Mouse (Mus musculus) embryonic facial prominence, embryonic 11.5 days (tissue): ENCODE results near the gene Gm20388. TPM values are rescaled to one million over a fixed set of nuclear protein-coding genes. Genes with fewer than 3 reads are reported as not detected.
"Not testable (repeated sequence)": the region's sequence is repeated elsewhere in the genome, so short reads cannot be mapped to it uniquely, and the experiment has no call there.

Experiments used
- ATAC-seq: fragments of 200-750 bp; cut with Nextera tagmentation; replicated peaks from 2 replicates; pipeline ENCODE4 v1.8.0; 2017; ENCODE audit warnings: low read depth; ENCODE audit not compliant: insufficient number of reproducible peaks, low FRiP score, low TSS enrichment
- DNase-seq: peaks from one replicate; pipeline ENCODE4 v3.0.0-alpha.2; 2015; ENCODE audit warnings: low spot score
- H3K27ac ChIP-seq: fragments of 300-500 bp; sonication (generic); replicated peaks from 2 replicates; pipeline ENCODE4 v1.5.1; 2014; ENCODE audit warnings: mild to moderate bottlenecking, low read depth, low read length, control low read depth
- H3K27me3 ChIP-seq: fragments of 300-500 bp; sonication (generic); 2 replicates; pipeline ENCODE4 v1.6.1; 2014; ENCODE audit warnings: mild to moderate bottlenecking, low read length, moderate library complexity, mixed read lengths; ENCODE audit not compliant: control insufficient read depth, insufficient read depth
- H3K36me3 ChIP-seq: fragments of 300-500 bp; sonication (generic); replicated peaks from 2 replicates; pipeline ENCODE4 v1.6.1; 2014; ENCODE audit warnings: low read depth, mild to moderate bottlenecking, low read length, moderate library complexity, mixed read lengths; ENCODE audit not compliant: control insufficient read depth, insufficient read depth
- H3K4me1 ChIP-seq: fragments of 300-500 bp; sonication (generic); 2 replicates; pipeline ENCODE4 v1.6.1; 2014; ENCODE audit warnings: low read length, mixed read lengths; ENCODE audit not compliant: control insufficient read depth, insufficient read depth
- H3K4me2 ChIP-seq: fragments of 300-500 bp; sonication (generic); 2 replicates; pipeline ENCODE4 v1.6.1; 2014; ENCODE audit warnings: low read depth, mild to moderate bottlenecking, control low read depth, low read length, moderate library complexity
- H3K4me3 ChIP-seq: fragments of 300-500 bp; sonication (generic); 2 replicates; pipeline ENCODE4 v1.5.1; 2014; ENCODE audit warnings: low read depth, low read length, control low read depth
- H3K9ac ChIP-seq: fragments of 300-500 bp; sonication (generic); replicated peaks from 2 replicates; pipeline ENCODE4 v1.6.1; 2014; ENCODE audit warnings: mild to moderate bottlenecking, control low read depth, low read length
- H3K9me3 ChIP-seq: fragments of 300-500 bp; sonication (generic); replicated peaks from 2 replicates; pipeline ENCODE4 v1.6.1; 2016; ENCODE audit warnings: mild to moderate bottlenecking, low read length, inconsistent platforms, mixed read lengths; ENCODE audit not compliant: control insufficient read depth
- WGBS: fragments of 180-500 bp; shearing (Covaris S2); extraction: QIAGEN DNeasy Blood & Tissue Kit; methylation state at CpG from one replicate; pipeline ENCODE4 v1.1.7; 2014; 5-methylcytosine and 5-hydroxymethylcytosine counted together
- polyA plus RNA-seq: library from polyadenylated mRNA; unstranded; fragments of >200 nt; fragmentation: Nextera tagmentation; extraction: Ambion mirVana; gene quantifications from 2 replicates; pipeline ENCODE4 v1.2.1, GENCODE M21; 2014

Gene Gm20388
- polyA plus RNA-seq, 1 experiment from 2014 or later = 3.1 TPM

- H3K36me3 ChIP-seq = no peaks in the 10 kb centered on the region
- no peaks in the 10 kb centered on the region for H3K27me3 ChIP-seq
- DNase-seq (no peak), ATAC-seq (no peak)
- no peak overlapping the region for H3K4me2 ChIP-seq
- no peak overlapping the region for H3K27ac ChIP-seq
- no peak overlapping the region for H3K4me3 ChIP-seq
- H3K9me3 ChIP-seq = peaks cover 11% of the 10 kb centered on the region
- no peak overlapping the region for H3K9ac ChIP-seq
- H3K4me1 ChIP-seq = no peaks in the 10 kb centered on the region
- WGBS = 93% methylated on average over 27 of the region's 27 CpGs
These were observed 3516.2 kb downstream of the Gm20388 start for GRCm38 (mm10) chr8:123426511-123427509.

DNA sequence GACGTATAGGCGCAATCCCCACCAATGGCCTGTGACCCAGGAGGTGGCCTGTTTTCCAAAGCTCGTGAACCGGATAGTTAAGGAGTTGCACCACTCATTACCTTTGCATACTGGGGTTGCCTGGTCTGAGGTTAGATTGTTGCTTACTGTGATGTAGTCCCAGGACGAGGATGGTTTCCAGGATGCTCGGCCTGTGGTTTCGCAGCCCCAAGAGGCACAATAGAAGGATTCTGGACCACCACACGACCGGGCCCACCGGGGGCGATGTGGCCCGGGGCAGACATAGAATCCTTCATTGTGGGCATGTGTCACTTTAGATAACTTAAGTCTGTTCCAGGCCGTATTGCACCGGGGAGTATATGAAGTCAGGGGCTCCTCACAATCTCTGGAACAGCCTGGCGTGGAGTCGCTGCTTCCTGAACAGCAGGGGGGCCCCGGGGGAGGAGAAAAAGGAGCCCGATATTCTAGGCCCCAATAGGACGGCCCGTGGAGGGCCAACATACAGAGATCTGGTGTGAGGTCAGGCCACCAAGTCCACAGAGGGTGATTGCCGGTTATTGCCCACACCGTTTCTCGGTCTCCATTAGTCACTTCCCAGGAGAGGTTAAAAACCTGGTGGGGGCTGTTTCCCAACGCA, 3517.1 kb downstream of the Gm20388 start:
- no peak overlapping the region for H3K27ac ChIP-seq
- no peak overlapping the region for H3K9ac ChIP-seq
- no peak overlapping the region for H3K4me2 ChIP-seq
- peaks cover 11% of the 10 kb centered on the region for H3K9me3 ChIP-seq
- no peaks in the 10 kb centered on the region for H3K36me3 ChIP-seq
- DNase-seq = no peak
- H3K27me3 ChIP-seq = no peaks in the 10 kb centered on the region
- H3K4me3 ChIP-seq = no peak overlapping the region
- H3K4me1 ChIP-seq = no peaks in the 10 kb centered on the region
- no peak for ATAC-seq
- 95% methylated on average over 24 of the region's 24 CpGs for WGBS

DNA sequence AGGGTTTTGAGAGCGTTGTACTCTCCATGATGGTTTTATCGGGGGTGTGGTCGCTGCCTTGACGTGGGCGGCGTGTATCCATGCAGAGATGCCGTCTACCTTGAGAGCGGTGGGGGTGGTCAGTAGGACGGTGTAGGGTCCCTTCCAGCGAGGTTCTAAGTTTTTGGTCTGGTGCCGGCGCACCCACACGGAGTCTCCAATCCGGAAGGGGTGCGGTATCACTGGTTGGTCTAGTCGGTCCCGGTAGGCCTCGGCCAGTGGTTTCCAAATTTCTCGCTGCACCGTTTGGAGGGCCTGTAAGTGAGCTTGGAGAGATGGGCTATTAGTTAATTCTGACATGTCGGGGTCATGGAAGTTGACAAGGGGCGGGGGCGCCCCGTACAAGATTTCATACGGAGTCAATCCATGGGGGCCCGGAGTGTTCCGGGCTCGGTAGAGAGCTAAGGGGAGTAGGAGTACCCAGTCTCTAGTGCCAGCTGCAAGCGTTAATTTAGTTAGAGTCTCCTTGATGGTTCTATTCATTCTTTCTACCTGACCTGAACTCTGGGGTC, 3517.8 kb downstream of the Gm20388 start:
- Histone ChIP-seq H3K4me2 (no peak overlapping the region), H3K36me3 (no peaks in the 10 kb centered on the region), H3K9ac (no peak overlapping the region), H3K4me3 (no peak overlapping the region), H3K27ac (no peak overlapping the region), H3K9me3 (peaks cover 11% of the 10 kb centered on the region), H3K27me3 (no peaks in the 10 kb centered on the region), H3K4me1 (no peaks in the 10 kb centered on the region)
- no peak for ATAC-seq
- WGBS = 98% methylated on average over 29 of the region's 29 CpGs
- no peak for DNase-seq

GRCm38 (mm10) chr8:123428939-123429721, 3518.5 kb downstream of the Gm20388 start:
- H3K27me3 ChIP-seq = no peaks in the 10 kb centered on the region
- H3K4me3 ChIP-seq = no peak overlapping the region
- peaks cover 11% of the 10 kb centered on the region for H3K9me3 ChIP-seq
- DNase-seq = no peak
- H3K4me1 ChIP-seq = no peaks in the 10 kb centered on the region
- H3K9ac ChIP-seq = no peak overlapping the region
- H3K36me3 ChIP-seq = no peaks in the 10 kb centered on the region
- WGBS = 95% methylated on average over 23 of the region's 23 CpGs
- no peak overlapping the region for H3K4me2 ChIP-seq
- H3K27ac ChIP-seq = no peak overlapping the region
- ATAC-seq = no peak

DNA sequence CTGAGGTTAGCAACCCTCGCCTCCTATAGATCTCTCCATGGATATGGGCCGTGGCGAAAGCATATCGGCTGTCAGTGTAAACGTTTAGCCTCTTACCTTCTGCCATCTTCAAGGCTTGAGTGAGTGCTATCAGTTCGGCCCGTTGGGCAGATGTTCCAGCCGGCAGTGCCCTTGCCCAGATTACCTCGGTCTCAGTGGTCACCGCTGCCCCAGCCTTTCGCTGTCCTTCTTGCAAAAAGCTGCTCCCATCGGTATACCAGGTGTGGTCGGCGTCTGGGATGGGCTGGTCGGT, 3519.0 kb downstream of the Gm20388 start:
- not testable (repeated sequence) for DNase-seq, H3K4me3 ChIP-seq, H3K9ac ChIP-seq, H3K27ac ChIP-seq, H3K27me3 ChIP-seq, H3K4me2 ChIP-seq, H3K36me3 ChIP-seq, H3K4me1 ChIP-seq, ATAC-seq
- peaks cover 11% of the 10 kb centered on the region for H3K9me3 ChIP-seq
- WGBS = 97% methylated on average over 15 of the region's 15 CpGs

DNA sequence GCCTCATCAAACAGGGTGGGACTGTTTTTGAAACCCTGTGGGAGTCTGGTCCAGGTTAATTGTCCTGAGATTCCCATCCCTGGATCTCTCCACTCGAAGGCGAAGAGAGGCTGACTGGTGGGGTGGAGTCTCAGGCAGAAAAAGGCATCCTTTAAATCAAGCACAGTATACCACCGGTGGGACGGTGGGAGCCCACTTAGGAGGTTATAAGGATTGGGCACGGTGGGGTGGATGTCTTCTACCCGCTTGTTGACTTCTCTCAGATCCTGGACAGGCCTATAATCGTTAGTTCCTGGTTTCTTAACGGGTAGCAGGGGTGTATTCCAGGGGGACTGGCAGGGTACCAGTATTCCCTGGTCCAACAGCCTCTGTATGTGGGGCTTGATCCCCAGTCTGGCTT, 3520.3 kb downstream of the Gm20388 start:
- not testable (repeated sequence) for ATAC-seq, H3K4me2 ChIP-seq, DNase-seq, H3K36me3 ChIP-seq, H3K4me1 ChIP-seq, H3K27me3 ChIP-seq, H3K9ac ChIP-seq, H3K27ac ChIP-seq, H3K4me3 ChIP-seq
- 89% methylated on average over 7 of the region's 8 CpGs for WGBS
- peaks cover 11% of the 10 kb centered on the region for H3K9me3 ChIP-seq

DNA sequence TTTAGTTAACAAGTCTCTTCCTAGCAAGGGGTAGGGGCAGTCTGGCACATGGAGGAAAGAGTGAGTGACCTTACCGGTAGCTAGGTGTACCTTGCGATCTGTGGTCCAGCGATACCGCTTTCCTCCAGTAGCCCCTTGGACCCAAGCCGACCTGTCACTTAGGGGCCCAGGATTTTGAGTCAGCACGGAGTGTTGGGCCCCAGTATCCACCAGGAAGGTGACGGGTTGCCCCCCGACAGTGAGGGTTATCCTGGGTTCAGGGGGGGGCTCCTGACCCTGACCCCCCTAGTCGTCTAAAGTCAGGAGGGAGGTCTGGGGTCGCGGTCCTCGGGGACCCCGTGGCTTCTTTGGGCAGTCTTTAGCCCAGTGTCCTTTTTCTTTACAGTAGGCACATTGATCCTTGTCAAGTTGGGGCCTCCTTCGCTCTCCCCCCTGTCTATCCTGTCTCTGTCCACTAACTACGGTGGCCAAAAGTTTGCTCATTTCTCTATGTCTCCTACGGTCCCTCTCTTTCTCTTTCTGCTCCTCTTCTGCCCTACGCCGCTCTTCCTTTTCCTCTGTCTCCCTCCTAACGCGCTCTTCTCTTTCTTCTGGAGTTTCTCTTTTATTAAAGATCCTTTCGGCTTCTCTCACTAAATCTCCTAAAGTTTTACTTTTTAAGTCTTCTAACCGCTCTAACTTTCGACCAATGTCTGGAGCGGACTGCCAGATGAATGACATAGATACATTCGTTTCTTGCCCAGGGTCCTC, 3521.2 kb downstream of the Gm20388 start:
- Histone ChIP-seq H3K36me3 (no peaks in the 10 kb centered on the region), H3K27me3 (no peaks in the 10 kb centered on the region), H3K4me2 (no peak overlapping the region), H3K9me3 (peaks cover 11% of the 10 kb centered on the region), H3K4me1 (no peaks in the 10 kb centered on the region), H3K27ac (no peak overlapping the region), H3K9ac (no peak overlapping the region), H3K4me3 (no peak overlapping the region)
- 94% methylated on average over 25 of the region's 25 CpGs for WGBS
- no peak for DNase-seq
- no peak for ATAC-seq
